Mouse (Mus musculus) heart, postnatal 36 days (tissue): ENCODE data around the gene Dnmt3a. TPM values are rescaled to one million over a fixed set of nuclear protein-coding genes. Genes with fewer than 3 reads are reported as not detected.

ENCODE experiments used
- DNase-seq, 2 experiments: peaks; one replicate each; pipeline ENCODE4 v3.0.0; 2021 to 2022
- intact Hi-C: fragments of 180-260 bp; cut with DNase I; formaldehyde crosslinking; loops from one replicate; pipeline ENCODE4 v1.15.1; 2025
- total RNA-seq, 2 experiments: library from RNA; stranded (reverse); gene quantifications; 2 replicates each; pipeline ENCODE4 v1.2.3; 2021

Gene Dnmt3a
- total RNA-seq, 2 experiments from 2014 or later, result 71.7 to 75.8 TPM

DNA sequence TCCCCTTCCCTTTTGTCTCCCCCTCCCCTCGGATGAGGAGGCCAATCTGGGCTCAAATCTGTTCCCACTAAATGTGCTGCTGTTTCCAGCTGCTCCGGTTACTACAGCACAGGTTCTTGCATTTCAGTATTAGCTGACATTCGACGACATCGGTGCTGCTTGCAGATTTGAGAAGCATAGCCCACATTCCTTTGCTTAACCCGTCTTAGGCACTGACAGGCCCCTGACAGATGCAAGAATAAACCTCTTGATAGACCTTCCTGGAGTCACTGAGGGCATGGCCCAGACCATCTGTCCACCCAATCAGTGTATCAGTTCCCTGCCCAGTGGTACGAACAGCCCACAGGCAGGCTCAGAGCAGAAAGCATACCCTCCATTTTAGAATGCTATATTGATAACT, 38.1 kb downstream of the Dnmt3a start:
- no peak for DNase-seq
- intact Hi-C loops, result no loop called here

DNA sequence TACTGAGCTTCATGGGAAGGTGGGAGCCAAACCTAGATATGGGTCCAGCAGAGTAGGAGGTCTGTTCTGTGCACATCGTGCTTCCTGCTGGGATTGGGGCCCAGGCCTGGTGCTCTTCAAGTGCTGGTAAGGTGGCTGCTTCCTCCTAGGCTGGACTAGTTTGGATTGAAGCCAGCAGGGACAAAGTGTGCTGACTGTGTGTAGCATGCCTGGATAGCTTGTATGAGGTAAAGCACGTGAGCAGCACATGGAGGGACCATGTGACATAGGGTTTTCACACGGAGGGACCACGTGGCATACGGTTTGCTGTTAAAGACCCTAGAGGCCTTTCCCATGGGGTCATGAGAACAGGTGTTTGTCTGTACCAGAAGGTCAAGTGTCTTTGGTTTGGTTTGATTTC, 38.5 kb downstream of the Dnmt3a start:
- no peak for DNase-seq

DNA sequence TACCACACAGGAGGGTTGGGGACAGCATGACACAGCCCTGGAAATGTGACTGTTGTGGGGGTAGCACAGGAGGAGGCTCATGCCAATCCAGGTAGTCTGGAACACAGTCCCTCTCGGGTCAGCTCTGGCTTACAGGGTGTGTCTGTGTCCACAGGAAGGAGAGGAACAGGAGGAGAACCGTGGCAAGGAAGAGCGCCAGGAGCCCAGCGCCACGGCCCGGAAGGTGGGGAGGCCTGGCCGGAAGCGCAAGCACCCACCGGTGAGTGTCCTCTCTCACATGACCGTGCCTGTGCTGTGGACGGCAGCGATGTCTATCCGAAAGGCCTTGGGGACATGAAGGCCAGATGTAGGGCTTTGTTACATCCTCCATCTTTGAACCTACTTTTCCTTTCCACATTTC, 43.7 kb downstream of the Dnmt3a start:
- DNase-seq, result no peak
- intact Hi-C loops, result no loop called here

More for the DNA sequence above, 38.5 kb downstream of the Dnmt3a start:
- intact Hi-C loops, result no loop called here

DNA sequence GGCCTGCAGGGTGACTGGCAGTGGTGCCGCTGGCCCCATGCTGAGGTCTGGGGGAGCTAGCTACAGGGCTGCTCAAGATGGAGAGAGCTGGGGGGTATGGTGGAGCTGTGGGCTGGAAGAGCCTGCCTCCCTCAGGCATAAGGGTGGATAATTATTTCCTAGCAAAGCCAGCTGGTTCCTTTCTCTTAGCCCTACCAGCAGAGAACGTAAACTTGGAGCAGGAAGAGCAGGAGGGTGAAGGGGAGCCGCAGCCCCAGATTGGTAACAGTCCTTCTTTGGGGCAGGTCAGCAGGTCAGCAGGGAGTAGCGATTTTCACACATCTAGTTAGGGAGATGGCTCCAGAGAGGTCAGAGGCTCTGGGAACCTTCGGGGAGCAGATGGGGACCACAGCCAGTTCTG, 44.4 kb downstream of the Dnmt3a start:
- DNase-seq, result no peak
- intact Hi-C loops, result no loop called here

GRCm38 (mm10) chr12:3850731-3851130, 44.9 kb downstream of the Dnmt3a start:
- DNase-seq, result no peak
- intact Hi-C loops, result no loop called here

DNA sequence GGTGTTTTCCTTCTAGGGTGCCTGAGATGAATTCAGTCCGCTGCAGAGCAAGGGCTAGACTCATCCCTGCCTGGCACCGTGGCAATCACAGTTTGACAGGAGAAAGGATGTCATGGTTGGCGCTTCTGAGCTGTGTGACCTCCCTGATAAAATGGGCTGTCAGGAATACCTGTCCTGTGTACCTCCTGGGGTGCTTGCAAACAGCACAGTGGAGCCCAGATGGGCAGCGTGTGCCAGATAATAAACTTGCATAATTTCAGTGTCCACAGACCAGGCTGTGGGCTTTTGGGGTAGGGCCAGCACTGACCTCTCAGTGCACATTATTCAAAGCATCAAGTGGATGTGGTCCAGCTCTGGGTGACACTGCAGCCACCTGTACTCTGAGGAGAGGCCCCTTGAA, 45.4 kb downstream of the Dnmt3a start:
- no peak for DNase-seq
- intact Hi-C loops, result no loop called here

DNA sequence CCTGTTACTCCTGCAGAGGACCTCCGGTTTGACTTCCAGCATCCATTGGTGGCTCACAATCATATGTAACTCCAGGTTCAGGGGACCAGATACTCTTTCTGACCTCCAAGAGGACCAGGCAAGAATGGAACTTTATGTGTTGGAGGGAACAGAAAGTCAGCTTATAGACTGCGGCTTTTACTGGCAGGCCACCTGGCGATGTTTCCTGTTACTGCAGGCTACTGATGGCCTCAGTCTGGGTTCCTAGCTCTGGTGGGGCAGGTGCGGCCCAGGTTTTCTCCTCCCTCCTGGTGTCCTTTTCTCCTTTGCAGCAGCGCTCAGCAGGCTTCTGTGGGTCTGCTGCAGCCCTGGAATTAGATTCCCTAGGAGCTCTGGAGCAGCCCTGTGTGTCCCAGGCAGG, 46.7 kb downstream of the Dnmt3a start:
- intact Hi-C loops, result no loop called here
- DNase-seq, result no peak

DNA sequence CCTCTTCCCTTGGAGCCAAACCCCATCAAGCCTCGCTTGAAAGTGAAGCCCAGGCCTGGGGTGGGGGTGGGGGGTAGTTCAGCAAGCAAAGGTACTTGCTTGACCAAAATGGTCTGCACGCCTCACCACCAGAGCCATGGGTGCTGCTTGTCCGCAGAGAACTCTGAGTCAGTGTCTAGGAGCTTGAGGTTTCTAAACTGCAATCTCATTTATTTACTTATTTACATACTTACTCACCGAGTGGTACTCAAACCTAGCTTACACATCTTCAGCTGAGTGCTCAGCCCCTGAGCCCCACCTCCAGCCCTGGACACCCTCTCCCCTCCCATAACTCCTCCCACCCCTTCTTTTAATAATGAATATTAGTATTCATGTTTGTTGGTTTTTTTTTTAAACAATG, 48.6 kb downstream of the Dnmt3a start:
- intact Hi-C loops, result no loop called here
- DNase-seq, result no peak

GRCm38 (mm10) chr12:3855762-3856501, 50.1 kb downstream of the Dnmt3a start:
- DNase-seq, result peak; percentile 62 to 75
- intact Hi-C loops, result loop anchor here (1.0 to 2.0 kb wide), 2 partner anchors 15 to 47 kb away; no protein-coding TSS in a partner anchor

DNA sequence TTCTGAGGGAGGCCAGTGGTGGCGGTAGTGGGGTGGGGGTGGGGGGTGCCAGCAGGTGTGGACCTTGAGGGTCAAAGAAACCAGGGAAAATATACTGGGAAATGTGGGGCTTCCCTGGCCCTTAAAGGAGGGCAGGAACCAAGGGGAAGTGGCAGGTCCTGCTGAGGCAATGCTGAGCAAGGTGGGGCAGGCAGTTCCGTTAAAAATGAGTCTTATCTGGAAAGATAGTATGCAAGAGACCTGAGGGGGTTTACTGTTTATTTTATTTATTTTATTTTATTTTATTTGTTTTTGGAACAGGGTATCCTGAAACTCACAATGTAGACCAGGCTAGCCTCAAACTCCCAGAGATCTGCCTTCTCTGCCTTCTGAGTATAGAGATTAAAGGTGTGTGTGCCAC, 50.9 kb downstream of the Dnmt3a start:
- intact Hi-C loops, result loop anchor here (1.0 to 2.0 kb wide), 2 partner anchors 14 to 47 kb away; no protein-coding TSS in a partner anchor
- DNase-seq, result no peak

DNA sequence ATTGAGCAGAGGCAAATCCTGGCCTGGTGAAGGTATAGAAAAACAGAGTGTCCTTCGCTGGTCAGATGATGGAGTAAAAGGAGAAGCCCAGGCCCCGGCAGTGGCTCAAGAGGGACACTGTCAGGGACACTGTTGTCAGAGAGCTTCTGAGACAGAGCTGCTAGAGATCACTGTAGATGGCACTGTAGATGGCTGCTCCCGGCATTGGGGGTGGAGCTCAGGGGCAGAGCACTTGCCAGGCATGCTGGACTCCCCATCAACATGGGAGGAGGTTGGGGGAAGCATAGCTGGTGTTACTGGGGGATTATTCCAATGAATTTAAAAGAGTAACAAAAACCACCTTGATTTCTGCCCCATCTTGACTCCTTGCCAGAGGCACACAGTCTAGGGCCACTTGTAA, 51.4 kb downstream of the Dnmt3a start:
- DNase-seq, result no peak
- intact Hi-C loops, result loop anchor here (2.0 kb wide), 1 partner anchor 14 kb away; no protein-coding TSS in a partner anchor

GRCm38 (mm10) chr12:3857773-3858172, 52.0 kb downstream of the Dnmt3a start:
- intact Hi-C loops, result loop anchor here (2.0 kb wide), 1 partner anchor 13 kb away; no protein-coding TSS in a partner anchor
- DNase-seq, result no peak

DNA sequence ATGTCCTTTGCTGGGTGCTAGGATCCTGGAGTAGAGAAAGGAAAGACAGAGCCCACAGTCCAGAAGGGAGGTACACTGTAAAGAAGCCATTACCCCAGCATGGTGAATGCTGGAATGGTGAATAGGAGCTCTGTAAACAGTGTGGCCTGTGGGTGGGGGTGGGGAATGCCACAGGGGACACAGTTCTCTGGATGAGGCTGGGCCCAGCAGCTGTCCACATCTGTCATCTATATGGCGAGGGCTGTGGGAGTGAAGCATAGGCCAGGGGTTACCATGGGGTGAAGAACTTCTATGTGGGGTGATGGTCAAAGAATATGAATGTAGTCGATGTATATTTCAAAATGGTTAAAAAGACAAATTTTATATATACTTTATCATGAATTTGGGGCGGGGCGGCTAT, 52.9 kb downstream of the Dnmt3a start:
- no peak for DNase-seq
- intact Hi-C loops, result no loop called here

GRCm38 (mm10) chr12:3859545-3859944, 53.7 kb downstream of the Dnmt3a start:
- intact Hi-C loops, result no loop called here
- DNase-seq, result no peak

DNA sequence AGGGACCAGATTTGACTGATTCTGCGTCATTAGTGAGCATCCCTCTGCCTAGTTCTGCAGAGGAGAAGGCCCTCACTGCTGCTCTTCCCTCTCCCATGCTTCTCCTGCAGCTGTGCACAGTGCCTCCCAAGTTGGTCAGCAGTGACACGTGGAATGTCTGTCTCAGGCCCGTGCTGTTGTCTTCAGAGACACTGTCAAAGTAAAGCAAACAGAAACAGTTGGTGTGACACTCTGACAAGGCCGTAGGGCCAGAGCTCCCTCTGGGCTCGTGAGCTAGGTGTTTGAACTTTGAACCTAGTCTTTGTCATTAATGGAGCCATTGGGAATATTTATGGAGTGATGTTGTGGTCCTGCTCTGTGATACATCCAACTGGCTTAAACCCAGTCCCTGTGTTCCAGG, 54.2 kb downstream of the Dnmt3a start:
- DNase-seq, result no peak
- intact Hi-C loops, result no loop called here

GRCm38 (mm10) chr12:3861665-3862228, 55.9 kb downstream of the Dnmt3a start:
- intact Hi-C loops, result no loop called here
- DNase-seq, result no peak

- DNase-seq, result no peak
- intact Hi-C loops, result no loop called here
Measured at GRCm38 (mm10) chr12:3862253-3862652, 56.4 kb downstream of the Dnmt3a start.

DNA sequence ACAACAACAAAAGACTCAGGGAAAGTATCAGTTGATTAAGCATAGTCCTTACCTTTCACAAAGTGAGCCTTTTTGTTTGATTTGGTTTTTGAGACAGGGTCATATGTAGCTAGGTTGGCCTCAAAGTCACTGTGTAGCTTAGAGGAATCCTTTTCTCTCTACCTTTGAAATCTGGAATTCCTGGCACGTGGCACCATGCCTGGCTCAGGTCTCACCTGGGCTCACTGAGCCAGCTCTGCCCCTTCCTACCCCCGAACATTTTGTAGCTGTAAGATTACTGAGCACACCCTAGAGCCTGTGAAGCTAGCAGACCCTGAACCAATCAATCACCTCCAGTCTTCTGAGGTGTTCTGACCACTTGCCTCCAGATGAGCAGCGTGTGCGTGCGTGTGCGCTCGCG, 58.4 kb downstream of the Dnmt3a start:
- intact Hi-C loops, result no loop called here

DNA sequence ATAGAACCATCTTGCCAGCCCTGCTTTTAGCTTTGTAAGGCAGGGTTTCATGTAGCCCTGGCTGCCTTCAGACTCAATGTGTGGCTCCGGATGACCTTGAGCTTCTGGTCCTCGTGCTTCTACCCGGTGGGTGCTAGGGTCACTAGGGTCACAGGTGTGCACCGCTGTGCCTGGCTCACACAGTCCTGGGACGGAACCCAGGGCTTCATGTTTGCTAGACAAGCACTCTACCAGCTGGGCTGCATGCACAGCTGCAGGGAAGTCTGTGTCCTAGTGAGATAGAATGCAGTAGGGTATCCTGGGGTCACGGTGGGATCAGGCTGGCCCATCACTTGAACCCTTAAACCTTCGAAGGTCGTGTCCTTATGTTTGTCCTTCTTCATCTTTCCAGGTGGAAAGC, 59.8 kb downstream of the Dnmt3a start:
- intact Hi-C loops, result no loop called here
- no peak for DNase-seq

More for the DNA sequence above, 58.4 kb downstream of the Dnmt3a start:
- no peak for DNase-seq

- no peak for DNase-seq
- intact Hi-C loops, result loop anchor here (2.0 kb wide), 1 partner anchor 32 kb away; no protein-coding TSS in a partner anchor
Measured at GRCm38 (mm10) chr12:3866654-3867370, 61.0 kb downstream of the Dnmt3a start.

- DNase-seq, result no peak
Measured at GRCm38 (mm10) chr12:3868115-3868514, 62.3 kb downstream of the Dnmt3a start.

More at GRCm38 (mm10) chr12:3868115-3868514, 62.3 kb downstream of the Dnmt3a start:
- intact Hi-C loops, result no loop called here
